Mouse (Mus musculus): ENCODE data around the gene Plppr4.

Gene Plppr4

DNA sequence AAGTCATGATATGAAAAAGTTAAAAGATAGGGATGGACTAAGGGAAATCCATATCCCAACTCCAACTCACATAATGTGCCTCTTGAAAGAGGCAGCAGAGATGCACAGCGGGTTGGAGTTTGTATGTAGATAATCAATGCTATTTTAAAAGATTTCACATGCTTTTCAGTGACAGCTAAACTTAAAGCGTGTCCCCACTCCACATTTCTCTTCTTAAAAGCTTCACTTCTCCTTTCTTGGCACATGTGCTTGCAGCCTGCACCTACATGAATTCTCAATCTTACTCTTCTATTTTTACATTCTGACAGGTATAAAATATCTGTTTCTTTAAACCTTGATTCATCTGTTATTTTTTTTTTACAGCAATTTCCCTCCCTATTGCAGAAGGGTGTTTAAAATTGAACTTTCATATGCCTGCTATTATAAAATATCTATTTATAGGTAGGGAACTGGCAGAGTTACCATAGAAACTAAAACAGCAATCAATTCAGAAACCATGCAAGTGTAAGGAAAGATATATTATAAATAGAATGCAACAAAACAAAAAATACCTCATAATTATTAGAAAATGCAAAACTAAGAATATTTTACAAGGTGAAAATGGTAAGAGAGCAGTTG is 66.3 kb downstream of the Plppr4 start:
- no peak for DNase-seq (ENCODE audit: low spot score in 2 of 2)
